Mouse (Mus musculus) embryonic fibroblast, embryonic 13.5 days (primary cell): Measurements from ENCODE around the gene Sipa1. TPM values are rescaled to one million over a fixed set of nuclear protein-coding genes. Genes with fewer than 3 reads are reported as not detected.

Source experiments
- H3K27ac ChIP-seq: 2 replicates; pipeline ENCODE4 v1.5.1; 2012; ENCODE audit warnings: low read length, control low read depth, inconsistent platforms; ENCODE audit not compliant: insufficient read depth
- H3K4me1 ChIP-seq: 2 replicates; pipeline ENCODE4 v1.6.1; 2011; ENCODE audit warnings: low read length; ENCODE audit not compliant: control insufficient read depth, insufficient read depth
- H3K4me3 ChIP-seq: 2 replicates; pipeline ENCODE4 v1.5.1; 2011; ENCODE audit warnings: mild to moderate bottlenecking, control low read depth, low read length; ENCODE audit not compliant: insufficient read depth
- CTCF ChIP-seq: IDR thresholded peaks from 2 replicates; pipeline ENCODE4 v1.5.1; 2011; ENCODE audit warnings: mild to moderate bottlenecking, control low read depth, low read length, moderate library complexity, borderline replicate concordance; ENCODE audit not compliant: insufficient read depth
- POLR2A ChIP-seq: IDR thresholded peaks from 2 replicates; pipeline ENCODE4 v1.6.1; 2011; ENCODE audit warnings: low read depth, mild to moderate bottlenecking, control low read depth, low read length, moderate library complexity
- polyA plus RNA-seq: library from polyadenylated mRNA; stranded (reverse); fragments of >200 nt; gene quantifications from 2 replicates; pipeline ENCODE4 v1.2.4, GENCODE M21; 2011; ENCODE audit warnings: low read depth; ENCODE audit not compliant: missing spikeins, insufficient read length

Gene Sipa1
- polyA plus RNA-seq, 1 experiment, result 16.7 TPM

DNA sequence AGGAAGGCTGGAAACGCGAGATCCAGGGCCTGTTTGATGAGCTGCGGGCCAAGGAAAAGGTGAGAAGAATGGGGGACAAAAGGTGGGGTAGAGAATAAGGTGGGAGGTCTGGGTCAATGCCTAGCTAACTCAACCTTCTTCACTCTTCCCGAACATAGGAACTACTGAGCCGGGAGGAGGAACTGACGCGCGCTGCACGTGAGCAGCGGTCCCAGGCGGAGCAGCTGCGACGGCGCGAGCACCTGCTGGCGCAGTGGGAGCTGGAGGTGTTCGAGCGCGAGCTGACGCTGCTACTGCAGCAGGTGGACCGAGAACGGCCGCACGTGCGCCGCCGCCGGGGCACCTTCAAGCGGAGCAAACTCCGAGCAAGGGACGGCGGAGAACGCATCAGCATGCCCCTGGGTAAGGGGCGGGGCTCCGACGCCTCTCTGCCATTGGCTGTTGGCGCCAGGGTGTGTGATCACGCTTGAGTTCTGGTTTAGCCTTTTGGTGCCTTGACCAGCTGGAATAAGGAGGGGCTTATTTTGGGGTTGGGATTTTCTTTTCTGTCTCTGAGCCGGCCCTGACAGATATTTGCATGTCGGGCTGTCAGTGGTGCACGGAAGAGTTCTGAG, 32.4 kb upstream of the Sipa1 start:
- Histone ChIP-seq H3K4me3 (no peak overlapping the region), H3K4me1 (peaks cover 2% of the 10 kb centered on the region; the same call in 1 of the 2 replicates), H3K27ac (no peak overlapping the region)
- TF ChIP-seq CTCF, result no peak
- TF ChIP-seq POLR2A, result no peak

DNA sequence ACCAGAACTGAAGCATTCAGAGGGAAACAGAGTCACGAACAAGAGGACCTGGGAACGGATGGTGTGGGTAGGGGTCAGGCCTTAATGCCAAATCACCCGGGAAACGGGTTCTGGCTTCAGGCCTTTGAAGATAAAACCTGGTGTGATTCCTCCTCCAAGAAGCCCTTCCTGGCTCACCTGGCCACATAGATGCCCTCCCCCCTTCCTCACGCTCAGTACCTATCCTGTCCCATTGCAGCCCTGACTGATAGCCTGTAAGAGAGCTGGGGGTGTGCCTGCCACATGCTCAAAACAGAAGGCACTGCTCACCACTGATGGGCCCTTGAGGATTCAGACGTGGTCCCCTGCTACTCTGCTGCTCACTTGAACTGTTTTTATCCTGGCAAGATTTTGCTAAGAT, 30.3 kb upstream of the Sipa1 start:
- H3K4me3 ChIP-seq, result no peak overlapping the region
- no peak overlapping the region for H3K27ac ChIP-seq
- H3K4me1 ChIP-seq, result peaks cover 2% of the 10 kb centered on the region; the same call in 1 of the 2 replicates
- no peak for TF ChIP-seq CTCF
- TF ChIP-seq POLR2A, result no peak

DNA sequence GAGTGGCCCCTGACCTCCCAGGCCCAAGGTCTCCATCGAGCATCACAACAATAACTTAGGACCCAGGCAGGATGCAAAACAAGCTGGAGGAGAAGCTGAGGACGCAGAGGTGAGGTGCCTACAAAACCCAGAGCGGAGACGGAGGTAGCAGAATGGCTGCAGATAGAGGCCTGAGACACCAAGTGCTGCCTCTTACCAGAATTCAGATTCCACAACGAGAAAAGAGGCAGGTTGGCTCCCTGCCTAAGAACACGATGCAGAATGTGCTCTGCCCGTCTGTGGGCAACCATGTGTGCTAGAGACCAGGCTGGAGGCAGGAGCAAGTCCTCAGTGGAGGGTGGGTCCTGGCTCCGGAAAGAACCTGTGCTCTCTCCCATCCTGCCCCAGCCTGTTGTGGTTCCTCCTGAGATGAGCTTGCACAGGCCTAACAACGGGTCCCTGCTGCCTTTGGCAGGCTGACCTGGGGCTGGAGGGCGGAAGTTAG, 29.4 kb upstream of the Sipa1 start:
- Histone ChIP-seq H3K27ac (no peak overlapping the region), H3K4me1 (peaks cover 2% of the 10 kb centered on the region; the same call in 1 of the 2 replicates), H3K4me3 (0 out of 2 replicates have a peak overlapping the region, but pooled peaks have one; percentile 0)
- TF ChIP-seq POLR2A (no peak), CTCF (no peak)

DNA sequence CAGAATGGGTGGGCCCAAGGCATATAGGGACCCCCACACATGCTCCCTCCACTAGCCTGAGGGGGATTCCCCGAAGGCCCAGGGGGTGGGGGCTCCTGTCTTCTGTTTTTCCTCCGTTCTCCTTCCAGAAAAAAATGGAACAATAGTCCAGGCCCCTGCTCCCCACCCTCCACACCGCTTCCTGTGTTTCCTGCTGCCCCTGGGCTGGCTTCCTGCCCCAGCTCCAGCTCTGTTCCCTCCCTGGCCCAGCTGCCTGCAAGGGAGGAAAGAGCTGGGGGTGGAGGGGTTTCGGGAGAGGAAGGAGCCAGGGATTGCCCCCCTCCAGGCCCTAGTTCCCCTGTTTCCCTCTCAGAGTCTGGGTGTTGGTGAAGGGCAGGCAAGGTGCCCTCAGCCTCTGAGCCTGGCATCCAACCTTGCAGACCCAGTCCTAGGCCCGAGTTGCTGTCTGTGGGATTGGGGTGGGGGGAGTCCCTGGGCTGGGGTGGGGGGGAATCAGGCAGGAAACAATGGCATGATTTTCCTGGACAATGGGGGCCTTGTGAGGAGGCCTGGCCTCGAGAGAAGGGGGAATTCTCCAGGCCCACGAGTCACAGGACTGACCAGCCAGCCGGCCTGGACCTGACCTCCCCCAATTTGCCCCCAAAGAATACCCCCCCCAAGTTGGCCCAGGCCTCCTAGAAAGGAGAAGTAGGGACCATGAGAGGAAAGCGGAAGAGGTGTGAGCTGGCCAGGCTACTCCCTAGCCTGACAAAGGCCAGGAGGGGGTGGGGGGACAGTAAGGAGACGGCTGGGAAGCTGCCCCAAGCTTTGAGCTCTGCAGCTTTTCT, 28.8 kb upstream of the Sipa1 start:
- Histone ChIP-seq H3K27ac (no peak overlapping the region), H3K4me3 (peak overlapping the region; percentile 86), H3K4me1 (peaks cover 4% of the 10 kb centered on the region; the same call in 1 of the 2 replicates)
- no peak for TF ChIP-seq CTCF
- no peak for TF ChIP-seq POLR2A

DNA sequence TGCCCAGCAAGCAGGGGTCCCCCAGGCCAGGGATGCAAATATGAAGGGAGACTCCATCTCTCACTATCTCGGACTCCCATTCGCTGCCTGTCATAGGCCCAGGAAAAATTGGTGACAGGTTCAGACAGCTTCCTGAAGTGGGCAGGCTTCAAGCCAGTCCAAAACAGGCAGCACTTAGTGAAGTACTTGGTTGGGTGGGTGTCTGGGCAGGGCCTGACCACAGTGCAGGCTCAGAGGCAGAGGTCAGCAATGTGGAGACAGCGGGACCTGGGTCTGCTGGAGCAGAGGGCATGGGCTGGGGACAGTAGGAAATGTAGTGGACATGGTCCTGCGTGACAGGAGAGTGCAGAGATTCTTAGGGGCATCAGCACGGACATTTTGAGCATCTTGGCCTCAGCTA, 28.1 kb upstream of the Sipa1 start:
- Histone ChIP-seq H3K4me3 (peak overlapping the region; percentile 86), H3K27ac (no peak overlapping the region), H3K4me1 (peaks cover 7% of the 10 kb centered on the region; the same call in 1 of the 2 replicates)
- TF ChIP-seq CTCF (no peak), POLR2A (no peak)

DNA sequence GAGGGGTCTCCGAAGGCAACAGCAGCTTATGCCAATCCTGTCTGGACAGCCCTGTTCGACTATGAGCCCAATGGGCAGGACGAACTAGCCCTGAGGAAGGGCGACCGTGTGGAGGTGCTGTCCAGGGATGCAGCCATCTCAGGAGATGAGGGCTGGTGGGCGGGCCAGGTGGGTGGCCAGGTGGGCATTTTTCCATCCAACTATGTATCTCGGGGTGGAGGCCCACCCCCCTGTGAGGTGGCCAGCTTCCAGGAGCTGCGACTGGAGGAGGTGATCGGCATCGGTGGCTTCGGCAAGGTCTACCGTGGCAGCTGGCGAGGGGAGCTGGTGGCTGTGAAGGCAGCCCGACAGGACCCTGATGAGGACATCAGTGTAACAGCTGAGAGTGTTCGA, 26.8 kb upstream of the Sipa1 start:
- TF ChIP-seq CTCF (no peak), POLR2A (no peak)

DNA sequence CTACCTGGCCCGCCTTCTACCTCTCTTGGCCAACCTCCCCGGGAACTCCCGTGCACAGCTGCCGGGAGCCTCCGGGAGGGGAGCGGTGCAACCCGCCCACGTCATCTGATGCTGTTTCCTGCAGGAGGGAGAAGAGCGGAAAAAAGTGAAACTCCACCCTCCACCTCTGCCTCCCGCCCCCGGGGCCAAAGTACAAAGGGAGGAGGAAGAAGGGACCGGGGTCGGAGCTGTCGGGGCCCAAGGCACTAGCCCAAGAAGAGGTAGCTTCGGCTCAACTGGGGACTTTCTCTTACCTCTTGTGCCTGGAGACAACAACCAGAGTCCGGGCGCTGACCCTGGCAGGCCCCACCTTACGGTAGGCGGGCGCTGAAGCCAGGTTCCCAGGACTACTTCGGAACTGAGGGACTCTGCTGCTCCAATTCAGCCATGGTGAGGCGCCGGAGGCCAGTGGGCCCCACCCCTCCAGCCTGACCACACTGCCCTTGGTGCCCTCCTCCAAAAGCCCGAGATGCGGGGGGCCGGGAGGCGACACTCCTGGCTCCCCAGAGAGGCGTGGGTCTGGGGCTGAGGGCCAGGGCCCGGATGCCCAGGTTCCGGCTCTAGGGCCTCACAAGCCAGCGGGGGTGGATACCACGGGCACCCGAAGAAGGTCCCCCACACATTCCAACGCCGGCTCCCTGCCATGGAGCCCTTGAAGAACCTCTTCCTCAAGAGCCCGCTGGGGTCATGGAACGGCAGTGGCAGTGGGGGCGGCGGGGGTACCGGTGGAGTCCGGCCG, 26.2 kb upstream of the Sipa1 start:
- Histone ChIP-seq H3K4me1 (peaks cover 7% of the 10 kb centered on the region; the same call in 1 of the 2 replicates), H3K4me3 (peak overlapping the region; percentile 86), H3K27ac (peak overlapping the region; percentile 92)
- TF ChIP-seq POLR2A (no peak; the same call in 1 of the 2 replicates), CTCF (no peak)

More for the DNA sequence above, 26.8 kb upstream of the Sipa1 start:
- peaks cover 7% of the 10 kb centered on the region; the same call in 1 of the 2 replicates for H3K4me1 ChIP-seq
- H3K4me3 ChIP-seq, result peak overlapping the region; percentile 86
- no peak overlapping the region for H3K27ac ChIP-seq

GRCm38 (mm10) chr19:5689088-5689428, 25.6 kb upstream of the Sipa1 start:
- H3K4me1 ChIP-seq, result peaks cover 7% of the 10 kb centered on the region; the same call in 1 of the 2 replicates

GRCm38 (mm10) chr19:5688200-5689087, 24.9 kb upstream of the Sipa1 start, which contains the start of the genes Map3k11 and Pcnx3:
Gene Map3k11 (plus strand): TSS chr19:5688742.
Gene Pcnx3 (minus strand): TSS chr19:5688908.
- peaks cover 7% of the 10 kb centered on the region; the same call in 1 of the 2 replicates for H3K4me1 ChIP-seq
- peak; percentile 54; the same call in 1 of the 2 replicates for TF ChIP-seq POLR2A
- no peak for TF ChIP-seq CTCF
- H3K27ac ChIP-seq, result peak within 1 kb of the TSS; percentile 92
- peak within 1 kb of the TSS; percentile 86 for H3K4me3 ChIP-seq

More at GRCm38 (mm10) chr19:5689088-5689428, 25.6 kb upstream of the Sipa1 start:
- TF ChIP-seq CTCF (no peak), POLR2A (no peak)
- Histone ChIP-seq H3K27ac (peak overlapping the region; percentile 92), H3K4me3 (peak overlapping the region; percentile 86)
